Mouse (Mus musculus) left cerebral cortex, adult 8-10 months (tissue): ENCODE data around the gene Gm11985. TPM values are rescaled to one million over a fixed set of nuclear protein-coding genes. Genes with fewer than 3 reads are reported as not detected.
"Not testable (repeated sequence)": the region's sequence is repeated elsewhere in the genome, so short reads cannot be mapped to it uniquely, and the experiment has no call there.

Experiments
- DNase-seq, 2 experiments: peaks; one replicate each; pipeline ENCODE4 v3.0.0; 2022; ENCODE audit warnings: low spot score in 2 of 2
- total RNA-seq, 4 experiments: library from RNA; stranded (reverse); gene quantifications; 2 replicates each; pipeline ENCODE4 v1.2.4; 2022

Gene Gm11985
- not detected for total RNA-seq

GRCm38 (mm10) chr11:7188469-7188868 lies at the start of gene Gm11985:
TSS of gene Gm11985 (minus strand) at chr11:7188569.
- DNase-seq: no peak

GRCm38 (mm10) chr11:7237712-7238111 lies 49.3 kb upstream of the Gm11985 start:
- DNase-seq: no peak

GRCm38 (mm10) chr11:7236751-7237150 lies 48.4 kb upstream of the Gm11985 start:
- no peak for DNase-seq

- no peak for DNase-seq
Observed at GRCm38 (mm10) chr11:7234981-7235609, 46.7 kb upstream of the Gm11985 start.

DNA sequence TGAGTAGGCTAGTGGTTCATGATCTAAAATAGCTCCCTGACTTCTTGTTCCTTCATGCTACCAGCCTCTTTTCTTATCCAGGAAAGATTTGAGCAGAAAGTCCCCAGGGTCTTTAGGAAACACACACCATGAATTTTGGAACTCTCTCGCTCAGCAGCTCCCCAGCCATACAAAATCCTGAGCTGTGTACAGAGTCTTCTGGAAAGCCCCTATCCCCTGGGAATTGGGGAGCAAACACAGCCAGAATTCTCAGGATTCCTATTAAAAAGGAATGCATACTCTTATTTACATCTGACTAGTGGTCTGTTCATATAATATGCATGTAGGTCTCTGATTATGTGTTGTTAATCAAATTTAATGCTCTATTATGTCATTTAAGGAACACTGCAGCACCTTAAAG lies 46.1 kb upstream of the Gm11985 start:
- no peak for DNase-seq

GRCm38 (mm10) chr11:7233333-7233732 lies 45.0 kb upstream of the Gm11985 start:
- no peak for DNase-seq

GRCm38 (mm10) chr11:7231958-7232357 lies 43.6 kb upstream of the Gm11985 start:
- DNase-seq: no peak

- DNase-seq: no peak
Observed at GRCm38 (mm10) chr11:7230000-7230399, 41.6 kb upstream of the Gm11985 start.

- no peak for DNase-seq
Observed at GRCm38 (mm10) chr11:7228107-7228506, 39.7 kb upstream of the Gm11985 start.

DNA sequence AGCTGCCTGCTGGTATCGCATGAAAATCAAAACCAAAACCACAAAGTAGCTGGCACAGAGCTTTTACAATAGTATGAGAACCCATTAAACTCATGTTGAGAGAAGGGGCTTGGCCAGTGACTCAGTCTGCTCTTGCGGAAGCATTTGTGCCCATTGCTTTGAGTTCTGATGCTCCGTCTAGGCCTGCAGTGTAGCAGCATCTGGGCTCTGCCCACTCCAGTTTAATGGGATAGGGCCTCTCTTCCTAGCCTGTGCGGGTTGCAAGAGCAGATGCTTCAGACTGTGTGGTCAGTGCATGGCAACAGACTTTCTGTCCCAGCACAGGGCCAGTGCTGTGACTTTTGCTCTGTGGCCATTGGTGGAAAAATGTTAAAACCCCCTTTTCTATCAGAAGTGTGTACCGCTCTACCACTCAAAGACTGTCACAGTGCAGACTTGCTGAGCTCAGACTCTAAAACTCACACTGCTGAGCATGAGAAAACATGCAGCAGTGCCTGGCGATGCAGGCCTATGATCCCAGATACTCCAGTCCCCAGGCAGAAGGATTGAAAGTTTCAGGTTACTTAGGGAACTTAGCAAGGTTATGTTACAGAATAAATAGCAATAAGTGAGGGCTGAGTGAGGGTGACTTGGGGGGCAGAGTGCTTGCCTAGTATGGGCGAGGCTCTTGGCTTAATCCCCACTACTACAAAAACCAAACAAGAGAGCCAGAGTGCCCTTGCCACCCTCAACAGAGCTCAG lies 38.6 kb upstream of the Gm11985 start:
- no peak for DNase-seq

DNA sequence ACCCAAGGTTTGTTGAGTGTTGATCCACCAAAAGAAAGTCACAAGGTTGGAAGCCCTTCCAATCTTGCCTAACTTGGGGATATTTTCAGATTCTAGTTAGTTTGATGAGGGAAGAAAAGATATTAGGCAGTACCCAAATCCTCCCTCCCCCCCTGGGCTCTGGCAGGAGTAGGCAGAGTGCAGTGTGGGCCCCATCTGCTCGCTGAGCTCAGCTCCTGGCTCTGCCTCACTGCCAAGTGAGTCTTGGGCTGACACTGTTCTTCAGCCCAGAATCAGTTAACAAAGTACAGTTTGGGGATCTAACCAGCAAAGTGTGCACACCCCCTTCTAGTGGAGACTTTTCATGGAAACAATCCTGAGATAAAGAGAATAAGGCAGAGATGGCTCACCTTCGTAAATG lies 37.8 kb upstream of the Gm11985 start:
- DNase-seq: peak in 1 of 2 experiments; percentile 41

DNA sequence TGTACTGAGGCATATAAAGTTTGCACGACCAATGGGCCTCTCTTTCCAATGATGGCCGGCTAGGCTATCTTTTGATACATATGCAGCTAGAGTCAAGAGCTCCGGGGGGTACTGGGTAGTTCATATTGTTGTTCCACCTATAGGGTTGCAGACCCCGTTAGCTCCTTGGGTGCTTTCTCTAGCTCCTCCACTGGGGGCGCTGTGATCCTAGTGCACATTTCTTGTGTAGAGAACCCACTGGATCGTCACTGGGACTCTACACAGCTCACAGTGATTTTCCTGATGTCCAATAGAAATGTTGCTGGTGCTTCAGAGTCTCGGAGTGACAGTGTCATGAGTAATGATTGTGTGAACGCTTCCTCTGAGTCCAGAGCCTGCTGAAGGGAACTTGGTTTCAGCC lies 33.5 kb upstream of the Gm11985 start:
- not testable (repeated sequence) for DNase-seq

- peak in 1 of 2 experiments; percentile 55 for DNase-seq
Observed at GRCm38 (mm10) chr11:7215703-7216102, 27.3 kb upstream of the Gm11985 start.

DNA sequence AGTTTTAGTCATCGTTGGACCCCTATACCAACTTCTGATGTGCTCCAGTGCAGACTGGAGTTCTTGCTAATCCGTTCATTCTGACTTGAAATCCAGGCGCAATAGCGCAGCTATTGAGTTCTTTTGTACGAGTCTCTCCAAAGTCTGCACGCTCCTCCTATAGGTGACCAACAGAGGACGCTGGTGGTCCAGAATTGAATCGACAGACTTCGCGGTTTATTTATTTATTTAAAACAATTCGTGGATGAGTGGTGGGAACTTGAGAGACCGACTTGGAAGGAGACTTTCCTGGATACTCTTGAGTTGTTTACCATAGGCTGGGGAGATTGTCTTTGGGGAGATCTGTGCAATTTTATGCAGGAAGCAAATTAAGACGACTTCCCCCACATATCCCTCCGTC lies 26.4 kb upstream of the Gm11985 start:
- DNase-seq: no peak

GRCm38 (mm10) chr11:7214342-7214660 lies 25.9 kb upstream of the Gm11985 start:
- DNase-seq: no peak

DNA sequence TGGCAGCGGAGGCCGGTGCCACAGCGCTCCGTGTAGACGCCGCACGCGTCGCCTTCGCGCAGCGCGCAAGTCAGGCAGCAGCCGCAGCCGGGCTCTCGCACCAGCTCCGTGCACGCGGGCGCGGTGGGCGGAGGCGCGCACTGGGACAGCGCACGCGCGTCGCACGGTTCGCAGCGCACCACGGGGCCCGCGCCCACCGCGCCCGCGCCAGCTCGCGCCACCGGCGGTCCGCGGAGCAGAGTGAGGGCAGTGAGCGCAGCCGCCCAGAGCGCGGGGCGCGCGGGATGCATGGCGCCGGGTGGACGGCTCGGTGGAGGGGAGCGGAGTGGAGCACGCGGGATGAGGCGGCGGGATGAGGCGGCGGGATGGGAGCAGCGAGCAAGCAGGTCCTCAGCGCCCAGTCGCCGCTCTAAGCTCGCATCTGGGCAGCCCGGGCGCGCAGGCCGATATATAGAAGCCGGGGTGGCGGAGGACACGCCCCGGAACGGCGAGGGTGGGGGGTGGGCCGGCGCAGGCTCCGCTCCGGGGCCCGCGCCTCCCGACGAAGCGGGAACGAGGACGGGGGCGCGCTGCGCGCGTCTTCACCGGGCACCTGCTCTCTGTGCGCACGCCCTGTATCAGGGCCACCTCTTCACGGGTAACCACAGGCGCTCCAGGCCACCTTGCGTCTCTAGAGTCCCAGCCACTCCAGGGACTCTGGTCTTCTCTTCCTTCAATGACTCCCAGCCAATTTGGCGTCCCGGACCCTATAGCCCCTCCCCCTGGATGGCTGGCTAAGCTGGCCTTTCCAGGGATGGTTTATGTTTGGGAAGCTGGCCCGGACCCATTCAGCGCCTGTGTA lies 25.4 kb upstream of the Gm11985 start, which contains the start of gene Igfbp3:
TSS of gene Igfbp3 (minus strand) at position 423 of the 841 bp plus-strand sequence.
- DNase-seq: peak; percentile 56 to 81

DNA sequence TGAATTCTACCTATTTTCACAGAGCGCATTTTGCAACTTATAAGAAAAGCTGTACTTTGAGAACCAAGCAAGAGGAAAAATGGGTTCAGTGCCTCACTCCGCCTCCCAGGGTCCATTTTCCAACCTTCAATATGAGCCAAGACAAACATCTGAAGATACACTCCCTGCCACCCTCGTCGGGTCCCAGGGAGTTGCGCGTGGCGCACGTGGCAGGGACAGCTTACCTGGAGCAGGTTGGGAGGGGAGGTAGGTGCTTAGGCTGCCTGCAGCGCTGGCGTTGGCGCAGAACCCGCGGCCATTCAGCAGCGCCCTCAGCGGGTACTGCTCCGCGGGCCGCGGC lies 24.8 kb upstream of the Gm11985 start:
- DNase-seq: no peak

- DNase-seq: no peak
Observed at GRCm38 (mm10) chr11:7212126-7212798, 23.9 kb upstream of the Gm11985 start.

DNA sequence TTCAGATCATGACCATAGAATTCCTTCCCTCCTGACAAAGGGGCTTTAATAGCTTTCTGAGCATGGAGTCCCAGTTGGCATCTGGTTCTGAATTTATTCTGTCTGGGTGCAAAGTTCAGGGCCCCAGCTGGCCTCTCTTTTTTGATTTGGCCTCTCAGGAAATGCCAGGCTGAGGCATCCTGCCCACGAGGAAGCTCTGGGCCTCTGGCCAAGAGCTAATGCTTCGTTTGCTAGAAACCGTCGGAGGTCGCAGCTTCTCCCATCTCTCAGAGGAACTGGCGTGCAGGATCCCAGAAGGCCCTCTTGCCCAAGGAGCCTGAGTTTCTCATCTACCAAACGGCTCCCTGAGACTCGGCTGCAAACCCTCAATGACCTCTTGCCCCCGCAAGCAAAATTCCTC lies 22.8 kb upstream of the Gm11985 start:
- DNase-seq: no peak

- peak; percentile 39 to 65 for DNase-seq
Observed at GRCm38 (mm10) chr11:7210343-7210742, 22.0 kb upstream of the Gm11985 start.

DNA sequence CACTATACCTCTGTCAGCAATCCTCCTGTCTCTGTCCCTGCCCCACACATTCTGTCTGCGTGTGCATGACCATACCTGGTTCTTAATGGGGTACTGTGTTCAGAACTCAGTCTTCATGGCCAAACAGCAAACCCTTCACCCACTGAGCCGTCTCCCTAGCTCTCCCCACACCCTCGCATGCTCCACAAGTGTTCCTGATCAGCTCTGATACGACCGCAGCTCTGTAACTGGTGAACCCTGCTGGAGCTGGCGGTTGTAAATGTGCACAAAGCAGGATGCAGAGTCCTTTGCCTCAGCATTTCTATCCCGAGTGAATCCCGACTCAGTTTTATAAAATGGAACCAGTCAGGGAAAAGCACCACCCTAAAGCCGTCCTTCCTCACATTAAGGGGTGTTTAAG lies 15.5 kb upstream of the Gm11985 start:
- DNase-seq: no peak

DNA sequence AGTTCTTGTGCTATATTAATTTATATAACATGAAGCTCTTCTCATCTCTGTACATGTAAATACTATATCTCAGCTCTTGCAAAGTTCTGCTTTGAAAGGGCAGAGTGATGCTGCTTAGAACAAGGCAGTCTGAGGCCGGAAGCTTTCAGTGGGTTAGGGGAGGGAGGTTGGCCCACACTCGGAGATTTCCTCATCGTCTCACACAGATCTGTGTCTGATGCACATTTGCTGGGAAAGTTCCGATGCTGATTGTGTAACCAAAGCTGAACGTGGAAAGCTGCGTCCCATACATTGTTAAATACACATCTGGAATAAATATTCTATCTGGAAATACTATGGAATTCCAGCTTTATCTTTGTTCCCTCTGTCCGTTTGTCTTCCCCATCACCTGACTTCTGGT lies 13.8 kb upstream of the Gm11985 start:
- no peak for DNase-seq
